Mouse (Mus musculus) myocyte (in vitro differentiated cells): Measurements from ENCODE around the gene Plcb4.

Source experiments
- CEBPB ChIP-seq: IDR thresholded peaks from 2 replicates; pipeline ENCODE4 v1.6.1; 2011; ENCODE audit warnings: mild to moderate bottlenecking, moderate library complexity; ENCODE audit not compliant: poor library complexity, insufficient read depth, severe bottlenecking
- E2F4 ChIP-seq: IDR thresholded peaks from one replicate; pipeline ENCODE4 v1.6.1; 2011; ENCODE audit warnings: mild to moderate bottlenecking, control low read depth, moderate library complexity; ENCODE audit not compliant: insufficient read depth
- MAX ChIP-seq: IDR thresholded peaks from one replicate; pipeline ENCODE4 v1.6.1; 2011; ENCODE audit warnings: low read depth, mild to moderate bottlenecking, control low read depth
- MYOD1 ChIP-seq, 3 experiments: IDR thresholded peaks; one replicate each; pipeline ENCODE4 v1.6.1; 2011; ENCODE audit warnings: control low read depth in 2 of 3, low read depth in 2 of 3, mild to moderate bottlenecking in 2 of 3, moderate library complexity in 1 of 3; ENCODE audit not compliant: insufficient read length in 2 of 3, control insufficient read depth in 1 of 3
- MYOG ChIP-seq, 3 experiments: IDR thresholded peaks; one replicate each; pipeline ENCODE4 v1.6.1; 2011; ENCODE audit warnings: control low read depth in 2 of 3, low read depth in 2 of 3, mild to moderate bottlenecking in 2 of 3; ENCODE audit not compliant: insufficient read length in 2 of 3, control insufficient read depth in 1 of 3, insufficient read depth in 1 of 3
- POLR2A ChIP-seq: IDR thresholded peaks from one replicate; pipeline ENCODE4 v1.6.1; 2011; ENCODE audit warnings: low read depth, mild to moderate bottlenecking, control low read depth, moderate library complexity; ENCODE audit not compliant: insufficient read length
- POLR2AphosphoS2 ChIP-seq: IDR thresholded peaks from one replicate; pipeline ENCODE4 v1.6.1; 2011; ENCODE audit warnings: low read depth, control low read depth; ENCODE audit not compliant: insufficient read length
- REST ChIP-seq: IDR thresholded peaks from one replicate; pipeline ENCODE4 v1.6.1; 2011; ENCODE audit warnings: mild to moderate bottlenecking, control low read depth, moderate library complexity; ENCODE audit not compliant: insufficient read depth, insufficient read length
- SRF ChIP-seq: IDR thresholded peaks from one replicate; pipeline ENCODE4 v1.6.1; 2011; ENCODE audit warnings: low read depth; ENCODE audit not compliant: control insufficient read depth, insufficient read length
- TCF12 ChIP-seq: IDR thresholded peaks from one replicate; pipeline ENCODE4 v1.6.1; 2011; ENCODE audit warnings: mild to moderate bottlenecking, control low read depth; ENCODE audit not compliant: poor library complexity, insufficient read depth, severe bottlenecking
- TCF3 ChIP-seq: IDR thresholded peaks from one replicate; pipeline ENCODE4 v1.6.1; 2011; ENCODE audit warnings: low read depth, control low read depth; ENCODE audit not compliant: insufficient read length
- USF1 ChIP-seq: IDR thresholded peaks from one replicate; pipeline ENCODE4 v1.6.1; 2011; ENCODE audit warnings: low read depth, mild to moderate bottlenecking, control low read depth, moderate library complexity

DNA sequence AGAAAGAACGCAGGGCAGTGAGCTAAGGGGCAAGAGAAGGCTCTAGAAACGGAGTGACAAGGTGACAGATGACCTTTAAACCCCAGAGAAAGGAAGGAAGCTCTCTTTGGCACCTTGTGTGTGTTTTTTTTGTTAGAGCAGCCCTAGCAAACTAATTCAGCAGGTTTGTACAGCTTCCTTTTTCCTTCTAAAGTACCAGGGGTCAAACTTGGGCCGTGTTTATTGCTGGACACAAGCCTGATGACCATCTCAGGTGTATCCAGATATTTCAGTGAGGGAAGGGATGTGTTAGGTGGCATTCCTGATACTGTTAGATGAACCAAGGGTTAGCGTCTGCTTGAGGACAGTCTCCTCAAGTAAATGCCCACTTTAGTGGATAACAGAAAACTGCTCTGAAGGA lies 116.2 kb downstream of the Plcb4 start:
- TF ChIP-seq POLR2A (no peak), E2F4 (no peak), POLR2AphosphoS2 (no peak), TCF3 (no peak), MYOD1 (IDR thresholded peaks at IDR 0.05; ENCODE audit: control insufficient read depth in 1 of 3, insufficient read length in 2 of 3, low read depth in 2 of 3) (no peak), USF1 (no peak), MAX (no peak), SRF (no peak), TCF12 (no peak), CEBPB (no peak), MYOG (IDR thresholded peaks at IDR 0.05; ENCODE audit: control insufficient read depth in 1 of 3, insufficient read depth in 1 of 3, insufficient read length in 2 of 3, low read depth in 2 of 3) (no peak), REST (no peak)
